8 mouse cellular contexts compared by ENCODE assay signal in genomic region chr4:65496463-65496834, GRCm38 (mm10).
DNase-seq lines count a peak whose midpoint lies in the region; ATAC-seq and TF ChIP-seq lines count a peak whose summit lies in the region.

No protein-coding gene starts in this region.

- no peak overlapping the region for H3K4me3 ChIP-seq in thymus, adult 2 months (ENCODE audit: control insufficient read depth, insufficient read depth, low read length)
- H3K4me3 ChIP-seq in embryonic facial prominence, embryonic 10.5 days, result no peak overlapping the region
- H3K4me3 ChIP-seq in intestine, embryonic 16.5 days (ENCODE audit: low read length), result no peak overlapping the region

- no peak for TF ChIP-seq POLR2A in thymus, adult 2 months (IDR thresholded peaks at IDR 0.05; ENCODE audit: control insufficient read depth, extremely low read depth, insufficient read depth, low read length, poor library complexity)

- H3K36me3 ChIP-seq in thymus, adult 2 months (ENCODE audit: control insufficient read depth, insufficient read depth, low read length), result no peaks in the 10 kb centered on the region
- H3K36me3 ChIP-seq in embryonic facial prominence, embryonic 10.5 days (replicated peaks), result no peaks in the 10 kb centered on the region
- H3K36me3 ChIP-seq in intestine, embryonic 16.5 days (ENCODE audit: control insufficient read depth, insufficient read depth, low read length), result no peaks in the 10 kb centered on the region

- no peaks in the 10 kb centered on the region for H3K4me1 ChIP-seq in thymus, adult 2 months (replicated peaks; ENCODE audit: control insufficient read depth, insufficient read depth, low read length)
- peaks cover 13% of the 10 kb centered on the region for H3K4me1 ChIP-seq in embryonic facial prominence, embryonic 10.5 days
- peaks cover 4% of the 10 kb centered on the region; the same call in 1 of the 2 replicates for H3K4me1 ChIP-seq in intestine, embryonic 16.5 days (ENCODE audit: control insufficient read depth, insufficient read depth, low read length)

- no peaks in the 10 kb centered on the region for H3K9me3 ChIP-seq in embryonic facial prominence, embryonic 10.5 days
- no peaks in the 10 kb centered on the region for H3K9me3 ChIP-seq in intestine, embryonic 16.5 days (ENCODE audit: control insufficient read depth, low read length)

- H3K4me2 ChIP-seq in intestine, embryonic 16.5 days (ENCODE audit: low read depth, low read length), result no peak overlapping the region

- peak; percentile 63 for ATAC-seq in granulocyte monocyte progenitor cell, adult 5-6 weeks (replicated peaks; ENCODE audit: poor library complexity, severe bottlenecking)
- ATAC-seq in intestine, embryonic 16.5 days, result peak; percentile 99
- peak; percentile 97 for ATAC-seq in megakaryocyte progenitor cell, adult 5-6 weeks (replicated peaks; ENCODE audit: poor library complexity)

- DNase-seq in thymus, adult 2 months, result peak; percentile 2
- no peak for DNase-seq in thymus, postnatal 25 days
- peak; percentile 86 for DNase-seq in embryonic facial prominence, embryonic 10.5 days (ENCODE audit: low spot score)
- peak; percentile 26 to 85 for DNase-seq in left cerebral cortex, adult 9 months (ENCODE audit: low spot score in 2 of 2)
- peak; percentile 49 to 50 for DNase-seq in right cerebral cortex, postnatal 36 days (ENCODE audit: low spot score in 2 of 2)

- H3K27ac ChIP-seq in thymus, adult 2 months (ENCODE audit: control insufficient read depth, insufficient read depth, low read length), result no peak overlapping the region
- H3K27ac ChIP-seq in embryonic facial prominence, embryonic 10.5 days (replicated peaks), result no peak overlapping the region
- no peak overlapping the region for H3K27ac ChIP-seq in intestine, embryonic 16.5 days (ENCODE audit: low read length)

- H3K27me3 ChIP-seq in thymus, adult 2 months (ENCODE audit: control insufficient read depth, insufficient read depth, low read length), result no peaks in the 10 kb centered on the region
- no peaks in the 10 kb centered on the region for H3K27me3 ChIP-seq in embryonic facial prominence, embryonic 10.5 days (replicated peaks; ENCODE audit: low read depth, poor library complexity, severe bottlenecking)
- H3K27me3 ChIP-seq in intestine, embryonic 16.5 days (replicated peaks; ENCODE audit: control insufficient read depth, insufficient read depth, low read length), result no peaks in the 10 kb centered on the region

- 7% methylated on average over 3 of the region's 3 CpGs for WGBS in thymus, adult 2 months
- 5% methylated on average over 3 of the region's 3 CpGs for WGBS in embryonic facial prominence, embryonic 10.5 days
- WGBS in intestine, embryonic 16.5 days, result 5% methylated on average over 3 of the region's 3 CpGs

- no peak overlapping the region for H3K9ac ChIP-seq in intestine, embryonic 16.5 days (ENCODE audit: low read depth, low read length)

- no peak for TF ChIP-seq CTCF in thymus, adult 2 months (IDR thresholded peaks at IDR 0.05; ENCODE audit: borderline replicate concordance, control insufficient read depth, extremely low read depth, insufficient read depth, low read length, poor library complexity)
